Mouse (Mus musculus) adipocyte (in vitro differentiated cells): ENCODE results near the gene Nucb1.
"Not testable (repeated sequence)": the region's sequence is repeated elsewhere in the genome, so short reads cannot be mapped to it uniquely, and the experiment has no call there.

Source experiments
- DNase-seq: peaks from one replicate; pipeline ENCODE4 v3.0.0-alpha.2; 2016; ENCODE audit warnings: low spot score

Gene Nucb1

GRCm38 (mm10) chr7:45509912-45510787, at the start of gene Nucb1:
Gene Nucb1, minus strand, starts transcription at chr7:45510406.
- DNase-seq: peak; percentile 91

GRCm38 (mm10) chr7:45558907-45559306, 48.7 kb upstream of the Nucb1 start:
- no peak for DNase-seq

GRCm38 (mm10) chr7:45555787-45556186, 45.6 kb upstream of the Nucb1 start:
- DNase-seq: peak; percentile 80

- DNase-seq: no peak
Observed at GRCm38 (mm10) chr7:45554744-45555143, 44.5 kb upstream of the Nucb1 start, which contains the start of gene Hsd17b14. Gene Hsd17b14, plus strand, starts transcription at chr7:45554893.

GRCm38 (mm10) chr7:45553990-45554389, 43.8 kb upstream of the Nucb1 start:
- DNase-seq: no peak

- no peak for DNase-seq
Observed at GRCm38 (mm10) chr7:45553519-45553918, 43.3 kb upstream of the Nucb1 start.

- DNase-seq: no peak
Observed at GRCm38 (mm10) chr7:45551512-45551883, 41.3 kb upstream of the Nucb1 start.

GRCm38 (mm10) chr7:45550821-45551511, 40.8 kb upstream of the Nucb1 start:
- DNase-seq: no peak

- DNase-seq: no peak
Observed at GRCm38 (mm10) chr7:45549641-45550436, 39.6 kb upstream of the Nucb1 start.

- DNase-seq: no peak
Observed at GRCm38 (mm10) chr7:45544525-45544924, 34.3 kb upstream of the Nucb1 start.

- DNase-seq: no peak
Observed at GRCm38 (mm10) chr7:45540213-45540612, 30.0 kb upstream of the Nucb1 start.

- no peak for DNase-seq
Observed at GRCm38 (mm10) chr7:45539095-45539494, 28.9 kb upstream of the Nucb1 start.

- no peak for DNase-seq
Observed at GRCm38 (mm10) chr7:45538163-45539041, 28.2 kb upstream of the Nucb1 start.

GRCm38 (mm10) chr7:45537602-45538001, 27.4 kb upstream of the Nucb1 start:
- no peak for DNase-seq

- peak; percentile 36 for DNase-seq
Observed at GRCm38 (mm10) chr7:45535676-45536075, 25.5 kb upstream of the Nucb1 start.

- DNase-seq: no peak
Observed at GRCm38 (mm10) chr7:45530643-45531042, 20.4 kb upstream of the Nucb1 start.

- no peak for DNase-seq
Observed at GRCm38 (mm10) chr7:45529461-45529860, 19.3 kb upstream of the Nucb1 start.

- DNase-seq: not testable (repeated sequence)
Observed at GRCm38 (mm10) chr7:45527169-45527568, 17.0 kb upstream of the Nucb1 start.

- peak; percentile 53 for DNase-seq
Observed at GRCm38 (mm10) chr7:45526474-45527120, 16.4 kb upstream of the Nucb1 start.

GRCm38 (mm10) chr7:45525809-45526473, 15.7 kb upstream of the Nucb1 start, which contains the start of the genes Ppp1r15a and Plekha4:
Gene Ppp1r15a, minus strand, starts transcription at chr7:45526268.
Gene Plekha4, plus strand, starts transcription at chr7:45526330.
- peak; percentile 93 for DNase-seq
